Mouse (Mus musculus): Measurements from ENCODE around the gene 1700007K13Rik.

DNA sequence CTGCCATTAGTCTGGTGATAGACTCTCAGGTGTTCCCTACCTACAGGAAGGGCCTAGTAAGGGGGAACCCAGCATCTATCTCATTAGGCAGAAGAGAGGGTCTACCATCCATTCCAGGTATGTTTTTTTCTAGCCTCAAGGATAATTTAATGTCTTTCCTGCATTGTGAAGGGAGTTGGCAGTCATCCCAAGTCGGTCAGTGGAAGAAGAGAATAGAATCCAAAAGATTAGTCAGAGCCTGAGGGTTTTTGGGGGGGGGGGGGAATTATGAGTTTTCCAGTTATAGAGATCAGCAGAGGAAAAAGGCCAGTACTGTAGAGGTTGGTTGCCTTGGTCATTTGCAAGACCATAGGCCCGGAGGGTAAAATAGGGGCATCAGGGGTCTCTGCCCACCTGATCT, 28.4 kb upstream of the 1700007K13Rik start:
- TF ChIP-seq CTCF (IDR thresholded peaks at IDR 0.05; ENCODE audit: low read depth) (no peak), EP300 (IDR thresholded peaks at IDR 0.05; ENCODE audit: low read depth) (no peak)
